Mouse (Mus musculus): ENCODE results near the gene V1ra8. TPM values are rescaled to one million over a fixed set of nuclear protein-coding genes. Genes with fewer than 3 reads are reported as not detected.

V1ra8 gene
- polyA plus RNA-seq (2012; rRNA removed; ENCODE audit: low replicate concordance) = not detected in 2 replicates

GRCm38 (mm10) chr6:90202493-90202892 is at the start of gene V1ra8:
TSS of gene V1ra8 (plus strand) at chr6:90202793.

GRCm38 (mm10) chr6:90174508-90174907 is 28.1 kb upstream of the V1ra8 start, which contains the start of gene Vmn1r52:
TSS of gene Vmn1r52 (plus strand) at chr6:90174808.

GRCm38 (mm10) chr6:90224338-90224737 is 21.7 kb downstream of the V1ra8 start, which contains the start of gene Vmn1r53:
TSS of gene Vmn1r53 (minus strand) at chr6:90224438.

GRCm38 (mm10) chr6:90246000-90246399 is 43.4 kb downstream of the V1ra8 start, which contains the start of gene Vmn1r54:
TSS of gene Vmn1r54 (plus strand) at chr6:90246300.

Other genes starting within 250 kb of the V1ra8 start
- not detected in 2 replicates for gene Vmn1r46, start 233.5 kb upstream of the V1ra8 start, polyA plus RNA-seq (2012; rRNA removed; ENCODE audit: low replicate concordance)
- gene Vmn1r47, start 186.6 kb upstream of the V1ra8 start, polyA plus RNA-seq (2012; rRNA removed; ENCODE audit: low replicate concordance) = not detected in 2 replicates
- gene Vmn1r48, start 166.0 kb upstream of the V1ra8 start, polyA plus RNA-seq (2012; rRNA removed; ENCODE audit: low replicate concordance) = not detected in 2 replicates
- gene Vmn1r49, start 124.3 kb upstream of the V1ra8 start, polyA plus RNA-seq (2012; rRNA removed; ENCODE audit: low replicate concordance) = not detected in 2 replicates
- not detected in 2 replicates for gene Vmn1r50, start 101.4 kb upstream of the V1ra8 start, polyA plus RNA-seq (2012; rRNA removed; ENCODE audit: low replicate concordance)
- gene Vmn1r51, start 80.2 kb upstream of the V1ra8 start, polyA plus RNA-seq (2012; rRNA removed; ENCODE audit: low replicate concordance) = not detected in 2 replicates
- not detected in 2 replicates for gene Vmn1r52, start 28.0 kb upstream of the V1ra8 start, polyA plus RNA-seq (2012; rRNA removed; ENCODE audit: low replicate concordance)
- 0.10 and 0.60 TPM in 2 replicates for gene Vmn1r53, start 21.6 kb downstream of the V1ra8 start, polyA plus RNA-seq (2012; rRNA removed; ENCODE audit: low replicate concordance)
- gene Vmn1r54, start 43.5 kb downstream of the V1ra8 start, polyA plus RNA-seq (2012; rRNA removed; ENCODE audit: low replicate concordance) = not detected in 2 replicates
- gene BC048671, start 98.4 kb downstream of the V1ra8 start, polyA plus RNA-seq (2012; rRNA removed; ENCODE audit: low replicate concordance) = not detected in 2 replicates
- 1.2 and 6.2 TPM in 2 replicates for gene Chst13, start 122.4 kb downstream of the V1ra8 start, polyA plus RNA-seq (2012; rRNA removed; ENCODE audit: low replicate concordance)
- gene Uroc1, start 130.5 kb downstream of the V1ra8 start, polyA plus RNA-seq (2012; rRNA removed; ENCODE audit: low replicate concordance) = 0.13 TPM in 1 of 2 replicates, not detected in the other
- gene Zxdc, start 166.7 kb downstream of the V1ra8 start, polyA plus RNA-seq (2012; rRNA removed; ENCODE audit: low replicate concordance) = 10.9 and 32.8 TPM in 2 replicates
- 1.0 and 2.0 TPM in 2 replicates for gene Cfap100, start 226.0 kb downstream of the V1ra8 start, polyA plus RNA-seq (2012; rRNA removed; ENCODE audit: low replicate concordance)